Mouse (Mus musculus): ENCODE measurements around the gene Mpped2. TPM values are rescaled to one million over a fixed set of nuclear protein-coding genes. Genes with fewer than 3 reads are reported as not detected.

The Mpped2 gene
- polyA plus RNA-seq, 1 experiment = 4.1 TPM

DNA sequence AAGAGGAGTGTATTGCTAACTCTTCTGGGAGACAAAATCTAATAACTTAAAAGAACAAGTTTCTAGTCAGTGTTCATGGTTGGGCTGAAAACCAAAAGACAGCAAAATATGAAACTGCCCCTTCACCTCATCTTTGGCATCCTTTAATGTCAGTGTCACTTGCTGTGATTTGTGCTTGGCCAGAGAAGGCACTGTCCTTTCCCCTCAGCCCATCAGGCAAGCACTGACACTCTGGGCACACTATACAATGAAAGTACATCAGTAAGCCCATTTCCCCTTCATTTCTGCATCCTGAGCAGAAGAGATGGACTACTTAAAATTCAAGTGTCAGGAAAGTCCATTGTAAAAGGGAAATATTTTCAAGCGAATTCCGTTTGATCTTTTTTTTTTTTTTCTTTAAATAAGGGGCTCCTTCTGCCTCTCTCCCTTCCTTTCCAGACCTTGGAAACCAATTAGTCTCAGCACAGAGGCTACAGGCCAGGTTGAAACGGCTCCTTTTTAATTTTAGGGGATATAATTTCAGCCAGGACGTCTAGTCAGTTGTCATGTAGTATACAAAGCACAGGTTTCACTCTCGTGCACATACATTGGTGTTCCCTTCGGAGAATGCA lies 1.2 kb upstream of the Mpped2 start:
- no peak for TF ChIP-seq CTCF (conservative IDR thresholded peaks at IDR 0.05; ENCODE audit: insufficient read depth, insufficient read length, low read depth, low read length)
- no peak for TF ChIP-seq POLR2A (IDR thresholded peaks at IDR 0.05; ENCODE audit: low read depth, low read length)
- Histone ChIP-seq H3K36me3 (ENCODE audit: control insufficient read depth, insufficient read depth, low read length) (no peaks in the 10 kb centered on the region), H3K27me3 (replicated peaks; ENCODE audit: control insufficient read depth, insufficient read depth, low read length) (peaks cover 5% of the 10 kb centered on the region), H3K27ac (ENCODE audit: insufficient read depth, low read depth, low read length) (no peak overlapping the region), H3K4me3 (ENCODE audit: insufficient read depth, low read depth, low read length) (no peak overlapping the region), H3K4me1 (ENCODE audit: control insufficient read depth, insufficient read depth, low read length) (no peaks in the 10 kb centered on the region; the same call in 1 of the 2 replicates)
- WGBS = 55% methylated on average over 6 of the region's 6 CpGs
- DNase-seq = no peak

- H3K4me1 ChIP-seq (ENCODE audit: control insufficient read depth, insufficient read depth, low read length) = no peaks in the 10 kb centered on the region; the same call in 1 of the 2 replicates
- TF ChIP-seq CTCF (conservative IDR thresholded peaks at IDR 0.05; ENCODE audit: insufficient read depth, insufficient read length, low read depth, low read length) (no peak), POLR2A (IDR thresholded peaks at IDR 0.05; ENCODE audit: low read depth, low read length) (no peak)
- H3K4me3 ChIP-seq (ENCODE audit: insufficient read depth, low read depth, low read length) = no peak overlapping the region
- no peak overlapping the region for H3K27ac ChIP-seq (ENCODE audit: insufficient read depth, low read depth, low read length)
- WGBS = 30% methylated on average over 14 of the region's 14 CpGs
- H3K27me3 ChIP-seq (replicated peaks; ENCODE audit: control insufficient read depth, insufficient read depth, low read length) = peaks cover 5% of the 10 kb centered on the region
- no peak for DNase-seq
- H3K36me3 ChIP-seq (ENCODE audit: control insufficient read depth, insufficient read depth, low read length) = no peaks in the 10 kb centered on the region
Measured at GRCm38 (mm10) chr2:106692405-106692782, 675 bp upstream of the Mpped2 start.

- Histone ChIP-seq H3K36me3 (ENCODE audit: control insufficient read depth, insufficient read depth, low read length) (no peaks in the 10 kb centered on the region), H3K4me1 (ENCODE audit: control insufficient read depth, insufficient read depth, low read length) (no peaks in the 10 kb centered on the region; the same call in 1 of the 2 replicates), H3K4me3 (ENCODE audit: insufficient read depth, low read depth, low read length) (peak overlapping the region; percentile 97), H3K27ac (ENCODE audit: insufficient read depth, low read depth, low read length) (peak overlapping the region; percentile 95), H3K27me3 (replicated peaks; ENCODE audit: control insufficient read depth, insufficient read depth, low read length) (peaks cover 5% of the 10 kb centered on the region)
- WGBS = under 1% methylated on average over 91 of the region's 91 CpGs
- DNase-seq = peak; percentile 62
- TF ChIP-seq CTCF (conservative IDR thresholded peaks at IDR 0.05; ENCODE audit: insufficient read depth, insufficient read length, low read depth, low read length) (no peak), POLR2A (IDR thresholded peaks at IDR 0.05; ENCODE audit: low read depth, low read length) (no peak)
Measured at GRCm38 (mm10) chr2:106693702-106694566, 865 bp downstream of the Mpped2 start.

DNA sequence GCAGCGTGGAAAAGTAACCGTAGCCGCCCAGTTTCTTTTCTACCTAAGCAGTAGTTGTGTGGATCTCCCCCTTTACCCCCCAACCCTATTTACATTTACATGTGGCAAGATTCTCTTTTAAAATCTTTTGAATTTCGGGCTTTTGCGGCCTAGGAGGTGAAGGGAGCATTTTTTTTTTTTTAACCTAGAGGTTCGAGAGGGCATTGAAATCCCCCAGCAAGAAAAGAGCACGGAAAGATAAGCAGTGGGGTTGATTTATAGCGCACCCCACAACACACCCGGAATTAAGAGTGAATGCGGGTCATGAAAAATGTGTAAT lies 1.5 kb downstream of the Mpped2 start:
- no peaks in the 10 kb centered on the region; the same call in 1 of the 2 replicates for H3K4me1 ChIP-seq (ENCODE audit: control insufficient read depth, insufficient read depth, low read length)
- peaks cover 5% of the 10 kb centered on the region for H3K27me3 ChIP-seq (replicated peaks; ENCODE audit: control insufficient read depth, insufficient read depth, low read length)
- WGBS = under 1% methylated on average over 10 of the region's 10 CpGs
- no peak for DNase-seq
- peak overlapping the region; percentile 26; the same call in 1 of the 2 replicates for H3K27ac ChIP-seq (ENCODE audit: insufficient read depth, low read depth, low read length)
- TF ChIP-seq CTCF (conservative IDR thresholded peaks at IDR 0.05; ENCODE audit: insufficient read depth, insufficient read length, low read depth, low read length) = no peak
- H3K4me3 ChIP-seq (ENCODE audit: insufficient read depth, low read depth, low read length) = peak overlapping the region; percentile 97
- H3K36me3 ChIP-seq (ENCODE audit: control insufficient read depth, insufficient read depth, low read length) = no peaks in the 10 kb centered on the region

GRCm38 (mm10) chr2:106694886-106695733 lies 2.0 kb downstream of the Mpped2 start:
- 1% methylated on average over 41 of the region's 41 CpGs for whole genome bisulfite sequencing
- peak; percentile 42 for DNase-seq
- H3K27ac ChIP-seq (ENCODE audit: insufficient read depth, low read depth, low read length) = no peak overlapping the region
- no peak for TF ChIP-seq CTCF (conservative IDR thresholded peaks at IDR 0.05; ENCODE audit: insufficient read depth, insufficient read length, low read depth, low read length)
- no peak for TF ChIP-seq POLR2A (IDR thresholded peaks at IDR 0.05; ENCODE audit: low read depth, low read length)
- no peaks in the 10 kb centered on the region; the same call in 1 of the 2 replicates for H3K4me1 ChIP-seq (ENCODE audit: control insufficient read depth, insufficient read depth, low read length)
- no peaks in the 10 kb centered on the region for H3K36me3 ChIP-seq (ENCODE audit: control insufficient read depth, insufficient read depth, low read length)
- H3K27me3 ChIP-seq (replicated peaks; ENCODE audit: control insufficient read depth, insufficient read depth, low read length) = peaks cover 5% of the 10 kb centered on the region
- peak overlapping the region; percentile 97 for H3K4me3 ChIP-seq (ENCODE audit: insufficient read depth, low read depth, low read length)

- Histone ChIP-seq H3K36me3 (ENCODE audit: control insufficient read depth, insufficient read depth, low read length) (no peaks in the 10 kb centered on the region), H3K27ac (ENCODE audit: insufficient read depth, low read depth, low read length) (no peak overlapping the region), H3K4me3 (ENCODE audit: insufficient read depth, low read depth, low read length) (peak overlapping the region; percentile 97), H3K27me3 (replicated peaks; ENCODE audit: control insufficient read depth, insufficient read depth, low read length) (peaks cover 5% of the 10 kb centered on the region), H3K4me1 (ENCODE audit: control insufficient read depth, insufficient read depth, low read length) (no peaks in the 10 kb centered on the region; the same call in 1 of the 2 replicates)
- WGBS = 10% methylated on average over 13 of the region's 13 CpGs
- TF ChIP-seq POLR2A (IDR thresholded peaks at IDR 0.05; ENCODE audit: low read depth, low read length) (no peak), CTCF (conservative IDR thresholded peaks at IDR 0.05; ENCODE audit: insufficient read depth, insufficient read length, low read depth, low read length) (no peak)
- DNase-seq = peak; percentile 48
Measured at GRCm38 (mm10) chr2:106695734-106696022, 2.6 kb downstream of the Mpped2 start.

Measured in kidney, adult 2 months (tissue).